Mouse (Mus musculus): Measurements from ENCODE around the gene Ccdc97.

The Ccdc97 gene

DNA sequence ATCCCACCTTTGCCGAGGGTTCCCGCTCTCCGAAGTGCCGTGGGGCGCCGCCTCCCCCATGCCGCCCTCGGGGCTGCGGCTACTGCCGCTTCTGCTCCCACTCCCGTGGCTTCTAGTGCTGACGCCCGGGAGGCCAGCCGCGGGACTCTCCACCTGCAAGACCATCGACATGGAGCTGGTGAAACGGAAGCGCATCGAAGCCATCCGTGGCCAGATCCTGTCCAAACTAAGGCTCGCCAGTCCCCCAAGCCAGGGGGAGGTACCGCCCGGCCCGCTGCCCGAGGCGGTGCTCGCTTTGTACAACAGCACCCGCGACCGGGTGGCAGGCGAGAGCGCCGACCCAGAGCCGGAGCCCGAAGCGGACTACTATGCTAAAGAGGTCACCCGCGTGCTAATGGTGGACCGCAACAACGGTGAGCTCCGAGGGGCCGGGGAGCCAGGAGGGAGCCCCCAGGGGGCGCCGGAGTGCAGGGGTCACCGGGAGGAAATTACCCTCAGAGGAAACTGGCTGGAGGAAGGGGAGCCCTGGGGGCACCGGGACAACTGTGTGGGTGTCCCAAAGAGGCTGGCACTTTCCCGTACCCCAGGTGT is 31.0 kb downstream of the Ccdc97 start:
- no peak for DNase-seq

DNA sequence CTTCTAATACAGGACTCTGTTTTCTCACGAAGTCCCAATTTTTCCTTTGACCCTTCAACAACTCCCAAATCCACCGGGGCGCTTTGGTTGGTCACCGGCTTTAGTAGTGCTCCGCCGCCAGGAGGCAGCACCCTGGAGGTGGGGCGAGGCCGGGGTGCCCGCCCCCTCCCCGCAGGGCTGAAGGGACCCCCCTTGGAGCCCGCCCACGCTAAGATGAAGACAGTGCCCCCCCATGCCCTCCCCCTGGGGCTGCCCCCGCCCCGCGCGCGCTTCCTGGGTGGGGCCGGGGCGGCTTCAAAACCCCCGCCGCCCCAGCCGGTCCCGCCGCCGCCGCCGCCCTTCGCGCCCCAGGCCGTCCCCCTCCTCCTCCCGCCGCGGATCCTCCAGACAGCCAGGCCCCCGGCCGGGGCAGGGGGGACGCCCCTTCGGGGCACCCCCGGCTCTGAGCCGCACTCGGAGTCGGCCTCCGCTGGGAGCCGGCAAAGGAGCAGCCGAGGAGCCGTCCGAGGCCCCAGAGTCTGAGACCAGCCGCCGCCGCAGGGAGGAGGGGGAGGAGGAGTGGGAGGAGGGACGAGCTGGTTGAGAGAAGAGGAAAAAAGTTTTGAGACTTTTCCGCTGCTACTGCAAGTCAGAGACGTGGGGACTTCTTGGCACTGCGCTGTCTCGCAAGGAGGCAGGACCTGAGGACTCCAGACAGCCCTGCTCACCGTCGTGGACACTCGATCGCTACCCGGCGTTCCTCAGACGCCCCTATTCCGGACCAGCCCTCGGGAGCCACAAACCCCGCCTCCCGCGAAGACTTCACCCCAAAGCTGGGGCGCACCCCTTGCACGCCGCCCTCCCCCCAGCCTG is 32.0 kb downstream of the Ccdc97 start, which contains the start of gene Tgfb1:
TSS of gene Tgfb1 (plus strand) at position 323 of the 852 bp plus-strand sequence.
- no peak for DNase-seq

DNA sequence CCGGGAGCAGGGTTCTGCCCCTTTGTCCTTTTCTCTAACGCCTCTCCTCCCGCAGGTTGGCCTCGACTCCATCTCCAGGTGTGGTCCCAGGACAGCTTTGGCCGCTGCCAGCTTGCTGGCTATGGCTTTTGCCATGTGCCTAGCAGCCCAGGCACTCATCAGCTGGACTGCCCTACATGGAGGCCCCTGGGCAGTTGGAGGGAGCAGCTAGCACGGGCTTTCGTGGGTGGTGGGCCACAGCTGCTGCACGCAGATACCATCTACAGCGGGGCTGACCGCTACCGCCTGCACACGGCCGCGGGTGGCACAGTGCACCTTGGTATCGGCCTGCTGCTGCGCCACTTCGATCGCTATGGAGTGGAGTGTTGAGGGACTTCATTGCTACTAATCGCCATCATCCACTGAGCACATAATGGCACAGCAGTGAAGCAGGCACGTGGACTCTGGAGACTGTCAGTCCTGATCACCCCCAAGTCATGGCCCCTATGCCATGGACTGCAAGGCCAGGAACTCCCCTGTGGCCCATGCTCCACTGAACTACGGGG is 32.9 kb downstream of the Ccdc97 start:
- no peak for DNase-seq

DNA sequence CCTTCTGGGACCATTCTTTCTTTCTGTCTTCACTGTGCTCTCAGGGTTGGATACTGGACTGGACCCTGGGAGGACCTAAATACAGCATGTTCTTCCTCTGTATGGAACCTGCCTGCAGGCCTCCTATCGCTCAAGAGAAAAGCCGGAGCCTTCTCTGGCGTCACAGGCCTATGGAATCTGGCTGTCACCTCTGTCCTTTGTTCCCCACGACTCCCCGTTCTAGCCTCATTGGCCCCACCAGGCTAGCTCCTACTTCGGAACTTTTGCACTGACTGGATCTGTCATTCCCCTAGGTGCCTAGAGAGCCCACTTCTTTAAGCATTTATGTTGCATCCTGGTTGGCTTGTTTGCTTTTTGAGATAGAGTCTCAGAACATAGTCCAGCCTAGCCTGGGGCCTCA is 34.2 kb downstream of the Ccdc97 start:
- no peak for DNase-seq

DNA sequence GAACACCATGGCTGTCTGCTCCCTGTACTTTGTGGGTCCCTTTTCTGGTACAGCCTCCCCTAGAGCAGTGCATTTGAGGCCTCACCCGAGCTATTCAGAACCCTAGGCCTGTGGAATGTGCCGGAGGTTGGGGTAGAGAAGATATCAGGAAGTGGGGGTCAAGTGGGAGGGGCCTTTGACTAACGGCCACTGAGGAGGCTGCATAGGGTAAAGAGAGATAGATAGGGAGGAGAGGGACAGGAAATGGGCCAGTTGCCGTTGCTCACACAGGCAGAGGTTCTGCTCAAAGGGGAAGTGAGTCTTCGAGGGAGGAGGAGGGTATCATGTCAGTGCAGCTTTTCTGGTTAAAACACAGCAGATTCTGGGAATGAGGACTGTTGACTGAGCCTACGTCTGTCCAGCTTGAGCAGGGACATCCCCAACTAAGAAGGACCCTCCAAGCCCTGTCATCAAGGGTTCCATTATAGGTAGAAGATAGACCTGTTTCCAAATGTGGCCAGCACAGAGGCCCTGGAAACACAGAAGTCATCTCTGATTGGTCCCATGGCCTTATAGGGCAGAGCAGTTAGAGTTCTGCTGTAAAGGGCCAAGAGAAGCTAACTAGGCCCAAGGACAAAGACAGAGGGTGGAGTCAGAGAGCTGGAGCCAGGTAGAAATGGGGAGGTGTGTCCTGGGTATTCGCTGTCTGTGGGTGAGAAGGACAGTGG is 35.3 kb downstream of the Ccdc97 start:
- DNase-seq: no peak

DNA sequence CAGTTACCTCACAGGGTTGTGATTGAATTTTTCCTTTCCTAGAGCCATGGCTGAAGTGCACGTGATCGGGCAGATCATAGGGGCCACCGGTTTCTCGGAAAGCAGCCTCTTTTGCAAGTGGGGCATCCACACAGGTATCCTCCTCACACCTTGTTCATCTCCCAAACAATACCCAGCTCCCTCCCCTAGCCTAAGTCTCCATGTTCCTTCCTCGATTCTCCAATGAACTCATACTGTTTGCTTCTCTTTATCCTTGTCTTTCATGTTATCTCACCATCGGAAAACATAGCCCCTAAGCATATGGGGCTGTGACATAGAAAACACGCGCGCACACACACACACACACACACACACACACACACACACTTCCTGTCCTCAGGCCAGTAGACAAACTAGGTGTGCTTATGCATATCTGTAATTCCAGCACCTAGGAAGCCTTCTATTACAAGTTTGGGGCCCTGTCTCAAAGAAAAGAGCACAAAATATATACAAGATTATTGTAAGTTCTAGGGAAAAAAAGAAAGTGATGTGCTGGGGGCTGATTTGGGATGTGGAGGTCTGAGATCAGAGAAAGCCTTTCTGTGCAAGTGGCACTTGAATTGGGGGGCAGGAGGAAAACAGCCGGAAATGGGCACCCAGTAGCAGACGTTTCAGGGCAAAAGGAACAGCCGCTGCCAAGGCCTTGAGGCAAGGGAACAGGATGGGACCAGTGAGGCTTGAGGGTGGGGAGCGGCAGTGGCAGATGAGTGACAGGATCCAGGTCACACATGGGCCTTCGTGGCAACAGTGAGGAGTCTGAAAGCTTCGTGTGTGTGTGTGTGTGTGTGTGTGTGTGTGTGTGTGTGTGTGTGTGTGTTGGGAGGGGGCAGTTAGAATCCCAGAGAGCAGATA is 37.3 kb downstream of the Ccdc97 start:
- DNase-seq: no peak

DNA sequence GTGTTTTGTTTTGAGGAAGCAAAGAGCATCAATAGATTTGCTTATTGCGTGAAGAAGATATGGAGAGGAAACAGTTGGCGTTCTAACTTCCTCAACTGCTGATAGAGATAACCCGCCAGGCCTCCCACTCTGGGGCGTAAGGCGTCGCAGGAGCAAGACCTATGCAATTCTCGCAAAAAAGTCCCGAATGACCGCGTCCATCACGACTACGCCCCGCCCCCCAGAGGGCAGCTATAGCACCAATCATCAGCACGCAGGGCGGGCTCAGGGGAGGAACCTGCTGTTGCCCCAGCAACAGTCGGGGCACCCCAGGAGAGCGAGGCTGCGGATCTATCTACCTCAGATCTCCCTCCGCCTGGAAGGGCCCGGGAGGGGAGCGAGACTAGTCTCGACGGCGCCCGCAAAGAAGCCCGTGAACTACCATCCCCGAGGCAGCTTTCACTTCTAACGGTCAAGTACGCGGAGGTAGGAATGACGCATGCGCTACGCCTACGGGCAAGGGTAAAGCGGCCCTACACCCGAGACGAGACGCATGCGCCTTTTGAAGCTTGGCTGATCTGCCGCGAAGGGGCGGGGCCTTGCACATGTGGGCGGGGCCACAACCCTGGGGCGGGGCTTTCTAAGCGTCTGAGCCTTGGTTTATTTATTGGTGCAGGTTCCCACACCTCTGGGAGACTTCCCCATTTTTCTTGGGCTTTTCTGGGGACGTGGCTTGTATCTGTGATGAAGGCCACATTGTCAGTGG is 38.2 kb downstream of the Ccdc97 start, which contains the start of gene B9d2:
TSS of gene B9d2 (plus strand) at position 267 of the 745 bp plus-strand sequence.
- DNase-seq: peak; percentile 90

DNA sequence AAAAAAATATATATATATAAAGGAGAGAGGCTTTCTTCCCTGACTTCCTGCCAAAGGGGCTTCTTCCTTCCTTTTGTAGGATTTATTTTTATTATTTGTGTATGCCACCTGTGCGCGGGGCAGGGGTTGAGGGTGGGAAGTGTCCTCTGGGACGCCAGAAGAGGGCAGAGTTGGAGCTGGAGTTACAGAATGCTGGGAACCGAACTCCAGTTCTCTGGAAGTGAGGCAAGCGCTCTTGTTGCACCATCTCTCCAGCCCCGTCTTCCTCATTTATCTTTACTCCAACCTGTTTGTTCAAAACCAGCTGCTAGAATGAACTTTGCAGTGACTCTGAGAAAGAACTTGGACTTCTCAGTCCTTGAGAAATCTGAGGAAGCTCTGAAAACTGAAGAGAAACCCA is 38.9 kb downstream of the Ccdc97 start:
- no peak for DNase-seq

DNA sequence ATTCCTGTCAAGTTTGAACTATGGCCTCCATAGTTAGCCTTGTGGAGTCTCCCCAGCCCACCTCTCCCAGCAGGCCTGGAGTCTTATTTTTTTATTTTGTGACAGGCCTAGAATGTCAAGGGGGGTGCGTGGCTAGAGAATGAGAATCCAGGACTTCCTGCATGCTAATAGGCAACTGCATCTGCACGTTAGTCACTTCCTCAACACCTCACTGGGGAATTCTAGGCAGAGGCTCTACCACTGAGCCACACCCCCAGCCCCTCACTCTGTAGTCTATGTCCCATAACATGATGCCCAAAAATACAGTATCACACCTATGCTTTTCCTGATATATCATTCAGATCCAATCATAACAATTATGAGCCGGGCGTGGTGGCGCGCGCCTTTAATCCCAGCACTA is 41.9 kb downstream of the Ccdc97 start:
- DNase-seq: no peak

DNA sequence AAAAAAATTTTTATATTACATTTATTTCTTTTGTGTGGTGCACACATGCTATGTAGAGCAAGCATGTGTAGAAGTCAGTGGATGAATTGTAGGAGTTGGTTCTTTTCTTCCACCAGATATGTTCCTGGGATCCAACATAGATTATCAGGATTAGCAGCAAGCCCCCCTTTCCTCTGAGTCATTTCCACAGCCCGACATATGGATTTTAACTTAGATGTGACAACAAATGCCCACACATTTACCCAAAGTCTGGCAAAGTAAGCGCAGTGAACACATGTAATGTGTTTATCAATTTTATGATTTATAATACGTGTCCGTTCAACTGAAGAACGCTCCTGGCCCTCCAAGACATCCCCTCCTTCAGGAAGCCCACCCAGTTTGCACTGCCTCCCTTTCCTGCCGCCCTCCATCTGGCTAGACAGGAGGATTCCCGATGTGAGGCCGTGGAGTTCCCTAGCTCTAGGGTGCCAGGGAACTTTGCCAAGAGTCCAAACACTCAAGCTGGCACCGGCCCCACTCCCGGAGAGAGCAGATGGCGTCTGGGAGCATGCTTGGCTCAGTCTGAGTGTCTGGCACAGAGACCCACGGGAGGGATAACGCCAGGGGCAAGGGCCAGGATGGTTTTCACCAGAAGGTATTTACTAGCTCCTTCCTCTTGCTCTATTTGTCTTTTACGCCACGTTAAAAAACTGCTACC is 42.7 kb downstream of the Ccdc97 start:
- DNase-seq: peak; percentile 99

DNA sequence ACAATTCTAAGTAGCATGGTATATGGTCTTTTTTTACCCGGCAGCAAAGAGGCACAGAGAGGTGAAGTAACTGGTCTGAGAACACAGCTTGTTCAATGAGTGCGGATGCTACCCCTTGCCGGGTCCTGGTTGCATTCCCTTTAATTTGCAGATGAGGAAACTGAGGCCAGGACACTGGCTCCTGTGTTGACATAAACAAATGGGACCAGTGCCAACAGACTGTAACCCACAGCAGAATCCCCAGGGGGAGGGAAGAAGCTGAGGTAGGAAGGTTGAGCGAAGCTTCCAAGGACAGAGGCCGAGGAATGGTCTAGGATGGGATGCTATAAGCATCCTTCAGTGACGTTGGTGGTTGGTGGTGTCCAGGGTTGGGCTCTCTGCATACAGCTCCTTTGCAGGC is 43.5 kb downstream of the Ccdc97 start:
- no peak for DNase-seq

DNA sequence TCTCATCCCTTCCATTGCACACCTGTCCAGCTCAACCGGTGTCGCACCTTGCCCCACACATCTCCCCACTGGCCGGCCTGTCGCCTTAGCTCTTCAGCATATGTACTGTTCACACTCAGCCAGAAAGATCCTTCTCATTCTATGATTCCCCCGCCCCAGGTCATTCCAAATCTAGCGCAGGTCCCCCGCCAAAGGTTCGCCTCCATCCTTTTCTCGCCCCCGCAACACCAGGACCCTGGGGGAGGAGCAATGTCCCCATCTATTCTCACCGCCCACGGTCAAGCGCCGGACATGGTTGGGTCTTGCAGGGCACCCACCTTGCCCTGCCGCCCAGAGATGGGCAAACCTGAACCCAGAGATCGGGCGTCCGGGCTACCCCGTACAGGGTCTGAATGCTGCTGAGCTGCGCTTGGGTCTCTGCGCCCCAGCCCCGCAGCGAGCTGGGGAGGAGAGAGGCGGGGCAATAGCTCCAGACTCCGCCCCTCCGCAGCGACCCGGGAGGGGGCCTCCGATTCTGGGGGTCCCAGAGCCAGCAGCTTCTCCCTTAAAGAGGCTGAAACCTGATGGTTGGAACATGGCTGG is 44.1 kb downstream of the Ccdc97 start, which contains the start of gene Tmem91:
TSS of gene Tmem91 (minus strand) at position 448 of the 582 bp plus-strand sequence.
- no peak for DNase-seq

DNA sequence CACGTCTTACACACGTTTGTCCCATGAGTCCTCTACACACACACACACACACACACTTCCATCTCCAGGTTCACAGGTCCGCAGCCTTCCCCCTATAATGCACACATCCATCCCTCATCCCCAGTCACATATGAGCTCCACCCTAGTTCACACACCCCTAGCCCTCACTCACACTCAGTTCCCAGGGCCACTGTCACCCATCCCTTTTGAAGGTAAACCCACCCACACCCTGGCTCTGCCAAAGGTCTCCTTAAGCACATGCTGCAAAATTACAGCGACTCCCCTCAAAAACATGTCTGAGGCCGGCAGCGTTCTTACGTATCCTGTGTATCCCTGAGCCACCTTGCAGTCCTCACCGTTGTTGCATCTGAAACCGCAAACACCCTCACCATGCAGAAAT is 44.6 kb downstream of the Ccdc97 start:
- no peak for DNase-seq

DNA sequence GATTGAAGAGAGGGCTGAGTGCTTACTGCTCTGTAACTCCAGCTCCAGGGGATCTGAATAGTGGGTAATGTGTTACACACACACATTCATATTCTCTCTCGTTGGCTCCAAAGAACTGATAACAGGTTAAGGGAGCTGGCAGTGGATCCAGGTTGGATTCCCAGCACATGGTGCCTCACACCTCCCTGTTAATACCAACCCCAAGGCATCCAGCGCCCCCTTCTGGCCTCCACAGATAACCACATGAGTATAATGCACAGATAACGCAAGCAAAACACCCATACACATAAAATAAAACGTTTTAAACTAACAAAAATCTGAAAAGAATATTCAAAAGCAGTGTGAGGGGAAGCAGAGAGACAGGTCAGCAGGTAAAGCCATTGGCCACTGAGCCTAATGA is 46.4 kb downstream of the Ccdc97 start:
- DNase-seq: no peak

DNA sequence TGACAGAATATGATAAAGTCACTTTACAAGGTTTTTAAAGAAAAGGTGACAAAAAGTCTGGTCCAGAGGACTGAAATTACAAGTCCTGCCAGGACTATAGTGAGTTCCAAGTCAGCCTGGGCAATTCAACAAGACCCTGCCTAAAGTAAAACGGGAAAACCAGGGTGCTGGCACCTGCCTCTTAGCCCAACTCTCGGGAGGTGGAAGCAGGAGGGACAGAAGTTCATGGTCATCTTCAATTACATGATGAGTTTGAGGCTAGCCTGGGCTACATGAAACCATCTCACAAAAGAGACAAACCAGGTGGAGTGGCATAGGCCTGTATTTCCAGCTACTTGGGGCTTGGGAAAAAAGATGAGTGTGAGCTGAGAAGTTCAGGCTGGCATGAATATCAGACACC is 47.2 kb downstream of the Ccdc97 start:
- DNase-seq: no peak

DNA sequence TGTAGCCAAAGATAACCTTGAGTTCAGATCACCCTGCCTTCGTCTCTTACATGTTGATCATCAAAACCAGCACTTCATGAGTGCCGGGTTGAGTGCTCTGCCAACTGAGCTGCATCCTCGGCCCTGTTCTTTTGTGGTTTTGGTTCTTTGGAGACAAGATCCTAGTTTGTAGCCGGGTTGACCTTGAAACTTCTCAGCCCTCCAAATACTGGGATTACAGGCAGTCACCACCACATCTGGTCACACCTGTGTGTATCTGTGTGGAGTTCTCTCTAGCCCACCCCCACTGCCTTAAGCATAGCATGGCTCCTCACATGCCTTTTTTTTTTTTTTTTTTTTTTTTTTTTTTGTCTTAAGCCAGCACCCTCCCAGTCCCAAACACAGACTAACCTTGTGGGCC is 48.8 kb downstream of the Ccdc97 start:
- DNase-seq: no peak

DNA sequence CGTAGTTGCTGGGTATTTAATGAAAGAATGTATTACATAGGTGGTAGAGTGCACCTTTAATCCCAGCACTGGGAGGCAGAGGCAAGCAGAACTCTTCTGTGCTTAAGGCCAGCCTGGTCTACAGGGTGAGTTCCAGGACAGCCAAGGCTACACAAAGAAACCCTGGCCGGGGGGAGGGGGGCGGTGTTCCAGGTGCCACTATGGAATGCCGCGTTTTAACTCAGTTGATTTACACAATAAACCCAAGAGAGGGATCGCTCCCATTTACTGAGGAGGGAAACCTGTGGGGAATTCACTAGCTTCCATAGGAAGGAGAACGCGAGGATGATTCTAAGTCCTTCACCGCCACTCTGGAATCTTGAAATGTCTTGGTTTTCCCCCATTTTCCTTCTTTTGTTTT is 49.3 kb downstream of the Ccdc97 start:
- no peak for DNase-seq

DNA sequence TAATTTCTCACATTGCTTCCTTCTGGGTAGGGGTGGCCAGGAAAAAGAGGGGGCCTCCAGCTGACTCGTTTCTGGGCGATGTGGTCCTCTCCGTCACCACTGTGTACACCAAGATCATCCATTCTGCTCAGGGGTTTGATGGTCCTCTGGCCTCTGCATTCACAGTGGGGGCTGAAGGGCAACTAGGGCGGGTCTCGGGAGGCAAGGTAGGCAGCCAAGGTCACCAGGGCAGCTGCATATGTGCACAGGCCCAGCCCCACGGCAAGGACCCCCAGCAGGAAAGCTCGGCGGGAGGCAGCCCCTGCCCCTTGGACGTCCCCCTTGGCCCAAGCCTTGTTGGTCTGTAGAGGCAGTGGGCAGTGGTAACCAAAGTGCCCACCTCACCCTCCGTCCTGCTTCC is 49.7 kb downstream of the Ccdc97 start:
- DNase-seq: no peak

DNA sequence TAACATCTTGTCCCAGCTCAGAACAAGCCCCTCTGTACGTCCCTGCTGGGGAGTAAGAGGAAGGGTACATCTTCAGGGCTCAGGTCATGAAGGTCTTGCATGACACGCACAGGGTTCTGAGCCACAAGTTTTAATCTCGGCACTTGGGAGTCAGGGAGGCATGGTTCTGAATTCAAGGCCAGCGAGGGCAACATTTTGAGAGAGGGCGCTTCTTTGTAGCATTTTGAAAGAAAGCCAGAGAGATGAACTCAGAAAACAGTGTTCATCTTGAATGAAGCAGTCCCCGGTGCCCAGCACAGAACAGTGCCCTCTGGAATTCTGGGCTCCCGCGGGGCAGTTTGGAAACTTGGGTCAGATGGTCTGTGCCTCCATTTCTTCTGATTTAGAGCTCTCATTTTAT is 52.5 kb downstream of the Ccdc97 start:
- DNase-seq: no peak

Data from cerebellum, adult 11 months (tissue).